Mouse (Mus musculus) testis, adult 2 months (tissue): Measurements from ENCODE around the gene Shank2.

Experiments used
- CTCF ChIP-seq: fragments of 200-500 bp; IDR thresholded peaks from 2 replicates; pipeline ENCODE4 v1.5.1; 2012; ENCODE audit warnings: low read depth, mild to moderate bottlenecking, inconsistent platforms, low read length, moderate library complexity; ENCODE audit not compliant: control insufficient read depth, insufficient read depth, insufficient replicate concordance
- POLR2A ChIP-seq: fragments of 200-500 bp; IDR thresholded peaks from 2 replicates; pipeline ENCODE4 v1.6.1; 2012; ENCODE audit warnings: low read depth, mild to moderate bottlenecking, inconsistent platforms, low read length, moderate library complexity; ENCODE audit not compliant: control insufficient read depth

DNA sequence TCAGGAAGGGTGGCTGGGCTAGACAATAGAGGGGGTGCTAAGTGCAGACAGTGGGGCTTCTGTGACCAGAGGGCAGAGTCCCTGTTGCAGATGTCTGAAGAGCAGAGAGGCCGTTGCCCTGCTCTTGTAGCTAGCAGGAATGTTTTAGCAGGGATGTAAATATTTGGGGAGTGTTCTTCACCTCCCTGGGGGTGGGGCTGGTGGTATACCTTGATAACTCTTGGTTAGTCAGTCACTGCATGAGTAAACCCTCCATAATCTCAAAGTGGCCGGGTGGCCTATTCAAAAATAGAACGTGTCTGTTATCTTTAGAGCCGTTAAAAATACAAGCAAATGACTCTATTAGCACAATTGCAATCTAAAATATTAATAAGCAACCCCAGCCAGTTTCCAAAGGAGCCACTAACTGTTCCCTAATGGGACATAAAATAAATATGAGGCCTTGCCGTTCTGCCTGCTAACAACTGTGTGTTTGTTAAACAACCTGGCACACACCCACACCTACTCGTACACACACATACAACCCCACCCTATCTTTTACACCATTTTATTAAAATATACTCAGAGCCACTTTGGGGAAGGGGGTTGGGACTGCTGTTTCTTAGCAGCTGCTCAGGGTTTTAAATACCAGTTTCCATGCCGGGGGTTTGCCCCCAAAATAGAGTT, 200.4 kb downstream of the Shank2 start:
- TF ChIP-seq CTCF (no peak), POLR2A (no peak)
